ENCODE assay signal across 8 mouse cellular contexts in genomic region chr6:115991881-115992620, GRCm38 (mm10). TPM values are rescaled to one million over a fixed set of nuclear protein-coding genes. Genes with fewer than 3 reads are reported as not detected.
DNase-seq lines count a peak whose midpoint lies in the region; ATAC-seq and TF ChIP-seq lines count a peak whose summit lies in the region.

No protein-coding gene starts in this region.

- no peak for ATAC-seq in kidney, embryonic 16.5 days (ENCODE audit: low FRiP score, low TSS enrichment)
- no peak for ATAC-seq in embryonic facial prominence, embryonic 14.5 days (ENCODE audit: low read depth)
- no peak for ATAC-seq in intestine, embryonic 16.5 days
- no peak for ATAC-seq in midbrain, postnatal 0 days (ENCODE audit: low FRiP score)
- ATAC-seq in monocyte, adult 5-6 weeks (replicated peaks; ENCODE audit: insufficient number of reproducible peaks, low FRiP score, low TSS enrichment, poor library complexity, severe bottlenecking): no peak

- no peak for DNase-seq in kidney, adult 18-20 months
- DNase-seq in embryonic facial prominence, embryonic 14.5 days (ENCODE audit: low spot score): no peak
- DNase-seq in midbrain, postnatal 0 days (ENCODE audit: low spot score): no peak
- DNase-seq in left cerebral cortex, adult 8-10 months (ENCODE audit: low spot score in 2 of 2): no peak
- DNase-seq in gastrocnemius, adult 18-20 months (ENCODE audit: low spot score): no peak

- H3K27ac ChIP-seq in kidney, embryonic 16.5 days (ENCODE audit: low read length): peak overlapping the region; percentile 82
- H3K27ac ChIP-seq in embryonic facial prominence, embryonic 14.5 days (replicated peaks; ENCODE audit: low read depth, low read length): 0 out of 2 replicates have a peak overlapping the region, but pooled peaks have one; percentile 22
- peak overlapping the region; percentile 76 for H3K27ac ChIP-seq in intestine, embryonic 16.5 days (ENCODE audit: low read length)
- H3K27ac ChIP-seq in midbrain, postnatal 0 days (ENCODE audit: low read depth, low read length): no peak overlapping the region

- 25% methylated on average over 10 of the region's 10 CpGs for WGBS in kidney, embryonic 16.5 days
- WGBS in embryonic facial prominence, embryonic 14.5 days: 33% methylated on average over 10 of the region's 10 CpGs
- 41% methylated on average over 10 of the region's 10 CpGs for WGBS in intestine, embryonic 16.5 days
- 38% methylated on average over 10 of the region's 10 CpGs for WGBS in midbrain, postnatal 0 days

- H3K9me3 ChIP-seq in kidney, embryonic 16.5 days (ENCODE audit: low read length): no peaks in the 10 kb centered on the region
- H3K9me3 ChIP-seq in embryonic facial prominence, embryonic 14.5 days (ENCODE audit: control insufficient read depth, low read length): no peaks in the 10 kb centered on the region
- H3K9me3 ChIP-seq in intestine, embryonic 16.5 days (ENCODE audit: control insufficient read depth, low read length): no peaks in the 10 kb centered on the region
- H3K9me3 ChIP-seq in midbrain, postnatal 0 days (ENCODE audit: low read length): no peaks in the 10 kb centered on the region

- peak overlapping the region; percentile 59 for H3K4me3 ChIP-seq in kidney, embryonic 16.5 days (ENCODE audit: low read length)
- peak overlapping the region; percentile 65 for H3K4me3 ChIP-seq in embryonic facial prominence, embryonic 14.5 days (ENCODE audit: low read depth, low read length)
- peak overlapping the region; percentile 70 for H3K4me3 ChIP-seq in intestine, embryonic 16.5 days (ENCODE audit: low read length)
- no peak overlapping the region for H3K4me3 ChIP-seq in midbrain, postnatal 0 days (ENCODE audit: low read depth, low read length)

- no peak for TF ChIP-seq CTCF in midbrain, postnatal 0 days (IDR thresholded peaks at IDR 0.05)

- H3K36me3 ChIP-seq in kidney, embryonic 16.5 days (ENCODE audit: insufficient read depth, low read length): no peaks in the 10 kb centered on the region
- H3K36me3 ChIP-seq in embryonic facial prominence, embryonic 14.5 days (ENCODE audit: control insufficient read depth, insufficient read depth, low read length): no peaks in the 10 kb centered on the region
- no peaks in the 10 kb centered on the region for H3K36me3 ChIP-seq in intestine, embryonic 16.5 days (ENCODE audit: control insufficient read depth, insufficient read depth, low read length)
- no peaks in the 10 kb centered on the region for H3K36me3 ChIP-seq in midbrain, postnatal 0 days (ENCODE audit: insufficient read depth, low read length)

- peaks cover 75% of the 10 kb centered on the region for H3K4me1 ChIP-seq in kidney, embryonic 16.5 days (ENCODE audit: insufficient read depth, low read length)
- H3K4me1 ChIP-seq in embryonic facial prominence, embryonic 14.5 days (ENCODE audit: control insufficient read depth, insufficient read depth, low read length): peaks cover 32% of the 10 kb centered on the region
- peaks cover 54% of the 10 kb centered on the region for H3K4me1 ChIP-seq in intestine, embryonic 16.5 days (ENCODE audit: control insufficient read depth, insufficient read depth, low read length)
- 0 out of 2 replicates have a peak, but pooled peaks cover 3% of the 10 kb centered on the region for H3K4me1 ChIP-seq in midbrain, postnatal 0 days (ENCODE audit: insufficient read depth, low read length)

- 0 out of 2 replicates have a peak, but pooled peaks cover 10% of the 10 kb centered on the region for H3K27me3 ChIP-seq in kidney, embryonic 16.5 days (ENCODE audit: insufficient read depth, low read length)
- peaks cover 23% of the 10 kb centered on the region for H3K27me3 ChIP-seq in embryonic facial prominence, embryonic 14.5 days (replicated peaks; ENCODE audit: control insufficient read depth, insufficient read depth, low read length)
- peaks cover 19% of the 10 kb centered on the region for H3K27me3 ChIP-seq in intestine, embryonic 16.5 days (replicated peaks; ENCODE audit: control insufficient read depth, insufficient read depth, low read length)
- H3K27me3 ChIP-seq in midbrain, postnatal 0 days (ENCODE audit: insufficient read depth, low read length): peaks cover 52% of the 10 kb centered on the region

- H3K9ac ChIP-seq in kidney, embryonic 16.5 days (replicated peaks; ENCODE audit: low read length): peak overlapping the region; percentile 82
- peak overlapping the region; percentile 74 for H3K9ac ChIP-seq in embryonic facial prominence, embryonic 14.5 days (ENCODE audit: low read depth, low read length)
- peak overlapping the region; percentile 81 for H3K9ac ChIP-seq in intestine, embryonic 16.5 days (ENCODE audit: low read depth, low read length)
- no peak overlapping the region; the same call in 1 of the 2 replicates for H3K9ac ChIP-seq in midbrain, postnatal 0 days (replicated peaks; ENCODE audit: low read length, poor library complexity, severe bottlenecking)

- H3K4me2 ChIP-seq in kidney, embryonic 16.5 days (replicated peaks; ENCODE audit: low read depth, low read length): peak overlapping the region; percentile 73
- H3K4me2 ChIP-seq in embryonic facial prominence, embryonic 14.5 days (ENCODE audit: low read depth, low read length): peak overlapping the region; percentile 93
- H3K4me2 ChIP-seq in intestine, embryonic 16.5 days (ENCODE audit: low read depth, low read length): peak overlapping the region; percentile 95
- peak overlapping the region; percentile 35 for H3K4me2 ChIP-seq in midbrain, postnatal 0 days (ENCODE audit: low read depth, low read length, poor library complexity, severe bottlenecking)

RNA-seq across cellular contexts. Expression of gene Plxnd1, which starts 2.8 kb away (rescaled TPM):
- 55.5 and 62.4 TPM in 2 replicates for polyA plus RNA-seq in kidney, embryonic 16.5 days (2015; fragmentation: Nextera tagmentation; extraction: Ambion mirVana)
- polyA plus RNA-seq in embryonic facial prominence, embryonic 14.5 days (2014; fragmentation: Nextera tagmentation; extraction: Ambion mirVana): 45.5 and 46.9 TPM in 2 replicates
- 18.7 and 19.3 TPM in 2 replicates for polyA plus RNA-seq in intestine, embryonic 16.5 days (2015; fragmentation: Nextera tagmentation; extraction: Ambion mirVana)
- 14.9 and 17.3 TPM in 2 replicates for total RNA-seq in midbrain, postnatal 0 days (2014; rRNA removed)
- polyA plus RNA-seq in midbrain, postnatal 0 days (2015; fragmentation: Nextera tagmentation; extraction: Ambion mirVana): 2.8 and 4.4 TPM in 2 replicates
- total RNA-seq in left cerebral cortex, adult 8-10 months (2022): 100 to 1,000 TPM in 1 of 4 experiments, 10 to 100 TPM in 3; 91.7 to 106 (median 98.0) TPM
- total RNA-seq in monocyte, adult 5-6 weeks (2017): 8.2 to 17.6 TPM (median 17.6 TPM) in 3 replicates
- total RNA-seq in gastrocnemius, adult 18-20 months (2021): 10 to 100 TPM; 20.0 to 23.7 TPM

RNA-seq across cellular contexts. Expression of gene H1foo, which starts 47.3 kb away (rescaled TPM):
- polyA plus RNA-seq in kidney, embryonic 16.5 days (2015; fragmentation: Nextera tagmentation; extraction: Ambion mirVana): not detected in 2 replicates
- polyA plus RNA-seq in embryonic facial prominence, embryonic 14.5 days (2014; fragmentation: Nextera tagmentation; extraction: Ambion mirVana): not detected in 2 replicates
- polyA plus RNA-seq in intestine, embryonic 16.5 days (2015; fragmentation: Nextera tagmentation; extraction: Ambion mirVana): not detected in 2 replicates
- not detected in 2 replicates for total RNA-seq in midbrain, postnatal 0 days (2014; rRNA removed)
- polyA plus RNA-seq in midbrain, postnatal 0 days (2015; fragmentation: Nextera tagmentation; extraction: Ambion mirVana): not detected in 2 replicates
- not detected for total RNA-seq in left cerebral cortex, adult 8-10 months (2022)
- not detected in 3 replicates for total RNA-seq in monocyte, adult 5-6 weeks (2017)
- total RNA-seq in gastrocnemius, adult 18-20 months (2021): not detected

Comparison
In these comparisons a context has a peak if more than half of its experiments do, and no peak if none do; other contexts are left out.
1. H3K4me2 ChIP-seq: peak in every context shown above with its lines; median percentile 95 in intestine, embryonic 16.5 days; 93 in embryonic facial prominence, embryonic 14.5 days; 73 in kidney, embryonic 16.5 days; 35 in midbrain, postnatal 0 days.